Mouse (Mus musculus): ENCODE measurements around the gene Dennd1c. TPM values are rescaled to one million over a fixed set of nuclear protein-coding genes. Genes with fewer than 3 reads are reported as not detected.

Dennd1c gene
- polyA plus RNA-seq, 1 experiment from 2014 or later, result 7.4 TPM

DNA sequence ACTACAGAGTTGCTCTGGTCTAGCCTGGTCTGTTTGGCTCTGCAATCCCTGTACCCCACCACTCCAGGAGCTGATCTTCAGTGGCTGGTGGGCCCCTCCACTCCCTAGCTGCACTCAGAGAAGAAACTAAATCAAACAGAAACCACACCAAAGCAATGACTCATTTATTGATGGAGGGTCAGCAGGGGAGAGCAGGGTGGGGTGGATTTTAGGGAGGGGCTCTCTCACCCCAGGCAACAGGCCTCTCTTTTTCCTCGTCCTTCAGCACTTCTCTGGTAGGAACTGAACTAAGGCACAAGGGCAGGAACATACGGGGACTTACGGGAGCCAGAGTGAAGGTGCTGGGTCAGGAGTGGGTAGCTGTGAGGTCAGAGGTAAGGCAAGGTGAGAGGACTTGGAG lies 1.6 kb upstream of the Dennd1c start:
- no peak overlapping the region for H3K4me3 ChIP-seq (ENCODE audit: low read length)
- no peaks in the 10 kb centered on the region for H3K27me3 ChIP-seq (replicated peaks; ENCODE audit: control insufficient read depth, insufficient read depth, low read length)
- H3K36me3 ChIP-seq (ENCODE audit: control insufficient read depth, insufficient read depth, low read length), result no peaks in the 10 kb centered on the region; the same call in 1 of the 2 replicates
- H3K4me1 ChIP-seq (ENCODE audit: control insufficient read depth, insufficient read depth, low read length), result 0 out of 2 replicates have a peak, but pooled peaks cover 6% of the 10 kb centered on the region
- no peaks in the 10 kb centered on the region for H3K9me3 ChIP-seq (ENCODE audit: control insufficient read depth, low read length)
- WGBS, result 54% methylated on average over 3 of the region's 3 CpGs
- no peak overlapping the region for H3K4me2 ChIP-seq (ENCODE audit: low read depth, low read length)
- ATAC-seq, result peak; percentile 23; the same call in 1 of the 2 replicates
- no peak overlapping the region for H3K9ac ChIP-seq (ENCODE audit: low read depth, low read length)
- H3K27ac ChIP-seq (ENCODE audit: low read length), result no peak overlapping the region

DNA sequence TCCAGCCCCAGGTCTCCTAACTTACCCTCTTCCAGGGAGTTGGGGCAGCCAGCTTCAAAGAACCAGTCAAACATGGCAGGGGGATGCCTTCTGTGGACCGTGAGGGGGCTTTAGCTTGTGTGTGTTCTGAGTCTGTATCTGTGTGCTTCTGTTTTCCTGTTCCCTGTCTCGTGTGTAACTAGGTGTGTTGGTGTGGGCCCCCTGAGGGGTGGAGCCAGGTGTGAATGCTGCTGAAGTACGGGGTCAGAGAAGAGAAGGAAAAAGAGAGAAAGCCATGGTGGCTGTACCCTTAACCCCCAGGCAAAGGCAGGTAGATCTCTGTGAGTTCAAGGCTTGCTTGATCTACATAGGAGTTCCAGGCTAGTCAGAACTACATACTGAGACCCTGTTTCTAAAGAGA lies 1.4 kb downstream of the Dennd1c start:
- Histone ChIP-seq H3K27me3 (replicated peaks; ENCODE audit: control insufficient read depth, insufficient read depth, low read length) (no peaks in the 10 kb centered on the region), H3K36me3 (ENCODE audit: control insufficient read depth, insufficient read depth, low read length) (no peaks in the 10 kb centered on the region; the same call in 1 of the 2 replicates), H3K4me3 (ENCODE audit: low read length) (no peak overlapping the region), H3K4me2 (ENCODE audit: low read depth, low read length) (no peak overlapping the region), H3K9ac (ENCODE audit: low read depth, low read length) (no peak overlapping the region), H3K4me1 (ENCODE audit: control insufficient read depth, insufficient read depth, low read length) (0 out of 2 replicates have a peak, but pooled peaks cover 6% of the 10 kb centered on the region), H3K9me3 (ENCODE audit: control insufficient read depth, low read length) (no peaks in the 10 kb centered on the region), H3K27ac (ENCODE audit: low read length) (no peak overlapping the region)
- WGBS, result 42% methylated on average over 3 of the region's 3 CpGs
- ATAC-seq, result peak; percentile 37; the same call in 1 of the 2 replicates

DNA sequence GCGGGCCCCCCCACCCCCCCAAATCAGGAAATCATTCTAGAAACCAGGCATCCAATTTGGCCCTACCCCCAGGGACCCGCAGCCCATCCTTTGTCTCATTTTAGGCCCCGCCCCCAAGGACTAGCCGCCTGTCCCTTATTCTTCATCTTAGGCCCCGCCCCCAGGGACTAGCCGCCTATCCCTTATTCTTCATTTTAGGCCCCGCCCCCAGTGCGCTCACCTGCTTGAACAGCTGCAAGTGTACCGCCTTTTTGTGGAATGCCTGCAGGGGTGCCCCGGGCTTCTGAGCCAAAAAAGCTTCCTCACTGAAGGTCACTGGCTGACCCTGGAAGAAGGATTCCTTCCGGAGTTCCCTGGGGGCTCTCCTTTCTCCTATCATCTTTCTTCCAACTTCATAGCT lies 7.6 kb downstream of the Dennd1c start:
- no peaks in the 10 kb centered on the region for H3K36me3 ChIP-seq (ENCODE audit: control insufficient read depth, insufficient read depth, low read length)
- ATAC-seq, result peak; percentile 79
- peak overlapping the region; percentile 33 for H3K4me2 ChIP-seq (ENCODE audit: low read depth, low read length)
- H3K27ac ChIP-seq (ENCODE audit: low read length), result no peak overlapping the region
- WGBS, result 2% methylated on average over 10 of the region's 11 CpGs
- 0 out of 2 replicates have a peak overlapping the region, but pooled peaks have one; percentile 1 for H3K4me3 ChIP-seq (ENCODE audit: low read length)
- no peaks in the 10 kb centered on the region for H3K27me3 ChIP-seq (replicated peaks; ENCODE audit: control insufficient read depth, insufficient read depth, low read length)
- 0 out of 2 replicates have a peak, but pooled peaks cover 7% of the 10 kb centered on the region for H3K4me1 ChIP-seq (ENCODE audit: control insufficient read depth, insufficient read depth, low read length)
- no peak overlapping the region for H3K9ac ChIP-seq (ENCODE audit: low read depth, low read length)
- no peaks in the 10 kb centered on the region for H3K9me3 ChIP-seq (ENCODE audit: control insufficient read depth, low read length)

DNA sequence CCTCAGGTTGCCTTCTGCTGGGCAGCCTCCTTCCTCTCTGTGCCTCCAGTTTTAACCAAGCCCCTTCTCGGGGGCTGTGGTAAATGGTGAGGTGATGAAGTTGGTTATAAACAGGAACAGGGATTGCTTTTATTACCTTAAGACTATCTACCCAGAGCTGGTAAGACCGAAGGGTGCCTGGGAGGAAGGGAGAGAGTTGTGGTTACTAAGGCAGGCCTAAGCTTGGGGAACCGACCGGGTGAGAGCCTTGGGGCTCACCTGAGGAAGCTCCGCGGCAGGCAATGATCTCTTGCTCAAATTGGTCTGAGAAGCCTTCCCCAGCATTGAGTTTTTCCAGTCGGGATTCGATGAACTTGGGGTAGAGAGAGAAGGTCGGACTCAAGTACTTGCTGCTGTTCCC lies 8.0 kb downstream of the Dennd1c start:
- 0 out of 2 replicates have a peak overlapping the region, but pooled peaks have one; percentile 1 for H3K4me3 ChIP-seq (ENCODE audit: low read length)
- 14% methylated on average over 9 of the region's 9 CpGs for WGBS
- peak; percentile 40 for ATAC-seq
- H3K9me3 ChIP-seq (ENCODE audit: control insufficient read depth, low read length), result no peaks in the 10 kb centered on the region
- no peak overlapping the region for H3K27ac ChIP-seq (ENCODE audit: low read length)
- H3K36me3 ChIP-seq (ENCODE audit: control insufficient read depth, insufficient read depth, low read length), result no peaks in the 10 kb centered on the region
- no peaks in the 10 kb centered on the region for H3K27me3 ChIP-seq (replicated peaks; ENCODE audit: control insufficient read depth, insufficient read depth, low read length)
- no peak overlapping the region for H3K9ac ChIP-seq (ENCODE audit: low read depth, low read length)
- H3K4me2 ChIP-seq (ENCODE audit: low read depth, low read length), result peak overlapping the region; percentile 33
- H3K4me1 ChIP-seq (ENCODE audit: control insufficient read depth, insufficient read depth, low read length), result 0 out of 2 replicates have a peak, but pooled peaks cover 7% of the 10 kb centered on the region

DNA sequence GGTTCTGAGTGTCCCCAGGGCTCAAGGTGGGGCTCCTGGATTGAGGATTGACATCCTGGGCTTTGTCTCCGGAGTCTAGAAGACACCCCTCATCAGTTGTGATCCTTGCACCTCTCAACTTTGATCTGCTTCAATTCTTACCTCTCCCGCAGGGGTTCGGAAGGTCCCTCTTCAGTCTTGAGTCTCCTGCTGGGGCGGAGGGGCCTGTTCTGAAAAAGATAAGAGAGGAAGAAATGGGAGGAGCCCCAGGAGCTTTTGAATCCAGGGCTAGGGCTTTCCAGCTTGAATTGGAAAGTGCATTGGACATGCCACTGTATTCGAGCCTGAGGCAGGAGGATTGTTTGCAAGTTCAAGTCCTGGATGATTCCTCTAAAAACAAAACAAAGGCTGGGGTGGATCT lies 11.4 kb downstream of the Dennd1c start:
- no peak for ATAC-seq
- Histone ChIP-seq H3K36me3 (ENCODE audit: control insufficient read depth, insufficient read depth, low read length) (peaks cover 4% of the 10 kb centered on the region; the same call in 1 of the 2 replicates), H3K9me3 (ENCODE audit: control insufficient read depth, low read length) (no peaks in the 10 kb centered on the region), H3K9ac (ENCODE audit: low read depth, low read length) (no peak overlapping the region), H3K27me3 (replicated peaks; ENCODE audit: control insufficient read depth, insufficient read depth, low read length) (peaks cover 12% of the 10 kb centered on the region), H3K4me2 (ENCODE audit: low read depth, low read length) (no peak overlapping the region), H3K4me1 (ENCODE audit: control insufficient read depth, insufficient read depth, low read length) (0 out of 2 replicates have a peak, but pooled peaks cover 11% of the 10 kb centered on the region), H3K4me3 (ENCODE audit: low read length) (no peak overlapping the region), H3K27ac (ENCODE audit: low read length) (no peak overlapping the region)
- WGBS, result 62% methylated on average over 5 of the region's 5 CpGs

DNA sequence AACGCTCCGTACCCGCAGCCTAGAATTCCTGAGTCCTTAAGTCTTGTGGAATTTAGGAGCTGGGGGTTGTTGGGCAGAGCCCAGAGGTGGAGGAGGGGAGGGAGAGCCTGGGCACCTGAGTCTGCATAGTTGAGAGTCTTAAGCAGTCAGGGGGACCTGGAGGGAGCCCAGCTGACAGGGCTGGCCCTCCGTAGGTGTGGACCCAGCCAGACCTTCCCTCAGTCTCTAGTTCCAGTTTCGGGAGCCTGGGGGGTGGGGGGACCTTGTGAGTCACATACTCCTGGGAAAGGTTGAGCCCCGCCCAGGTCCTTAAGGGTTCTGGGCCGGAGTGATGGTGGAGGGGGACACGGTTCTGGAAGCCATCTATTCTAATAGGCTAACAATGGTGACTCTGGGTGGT lies 15.3 kb downstream of the Dennd1c start:
- Histone ChIP-seq H3K27me3 (replicated peaks; ENCODE audit: control insufficient read depth, insufficient read depth, low read length) (peaks cover 19% of the 10 kb centered on the region), H3K9ac (ENCODE audit: low read depth, low read length) (peak overlapping the region; percentile 71), H3K4me3 (ENCODE audit: low read length) (peak overlapping the region; percentile 60), H3K27ac (ENCODE audit: low read length) (peak overlapping the region; percentile 92; the same call in 1 of the 2 replicates), H3K9me3 (ENCODE audit: control insufficient read depth, low read length) (no peaks in the 10 kb centered on the region), H3K36me3 (ENCODE audit: control insufficient read depth, insufficient read depth, low read length) (peaks cover 4% of the 10 kb centered on the region; the same call in 1 of the 2 replicates), H3K4me2 (ENCODE audit: low read depth, low read length) (peak overlapping the region; percentile 94), H3K4me1 (ENCODE audit: control insufficient read depth, insufficient read depth, low read length) (peaks cover 23% of the 10 kb centered on the region)
- 8% methylated on average over 8 of the region's 8 CpGs for WGBS
- no peak for ATAC-seq

DNA sequence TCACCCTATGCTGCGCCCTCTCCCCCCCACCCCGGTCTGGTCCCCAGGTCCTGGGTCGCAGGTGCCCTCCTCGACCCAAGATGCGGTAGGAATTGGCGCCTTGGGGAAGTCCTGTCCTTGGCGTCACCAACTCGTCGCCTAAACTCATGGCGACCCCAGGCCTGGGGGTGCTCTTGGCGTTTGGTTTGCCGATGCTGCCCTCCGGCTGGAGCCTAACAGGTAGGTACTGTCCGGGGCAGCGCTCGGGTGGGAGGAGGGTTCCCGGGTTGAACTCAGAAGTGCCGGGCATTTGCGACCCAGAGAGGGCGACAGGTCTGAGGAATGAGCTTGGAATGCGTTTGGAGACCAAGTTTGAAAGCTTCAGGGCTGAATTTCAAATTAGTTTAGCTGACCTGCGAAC lies 15.8 kb downstream of the Dennd1c start:
- Histone ChIP-seq H3K9ac (ENCODE audit: low read depth, low read length) (peak overlapping the region; percentile 71), H3K4me1 (ENCODE audit: control insufficient read depth, insufficient read depth, low read length) (peaks cover 23% of the 10 kb centered on the region), H3K27me3 (replicated peaks; ENCODE audit: control insufficient read depth, insufficient read depth, low read length) (peaks cover 19% of the 10 kb centered on the region), H3K27ac (ENCODE audit: low read length) (peak overlapping the region; percentile 92), H3K36me3 (ENCODE audit: control insufficient read depth, insufficient read depth, low read length) (peaks cover 4% of the 10 kb centered on the region; the same call in 1 of the 2 replicates), H3K9me3 (ENCODE audit: control insufficient read depth, low read length) (no peaks in the 10 kb centered on the region), H3K4me2 (ENCODE audit: low read depth, low read length) (peak overlapping the region; percentile 94; the same call in 1 of the 2 replicates), H3K4me3 (ENCODE audit: low read length) (peak overlapping the region; percentile 60)
- WGBS, result 2% methylated on average over 22 of the region's 22 CpGs
- no peak for ATAC-seq

DNA sequence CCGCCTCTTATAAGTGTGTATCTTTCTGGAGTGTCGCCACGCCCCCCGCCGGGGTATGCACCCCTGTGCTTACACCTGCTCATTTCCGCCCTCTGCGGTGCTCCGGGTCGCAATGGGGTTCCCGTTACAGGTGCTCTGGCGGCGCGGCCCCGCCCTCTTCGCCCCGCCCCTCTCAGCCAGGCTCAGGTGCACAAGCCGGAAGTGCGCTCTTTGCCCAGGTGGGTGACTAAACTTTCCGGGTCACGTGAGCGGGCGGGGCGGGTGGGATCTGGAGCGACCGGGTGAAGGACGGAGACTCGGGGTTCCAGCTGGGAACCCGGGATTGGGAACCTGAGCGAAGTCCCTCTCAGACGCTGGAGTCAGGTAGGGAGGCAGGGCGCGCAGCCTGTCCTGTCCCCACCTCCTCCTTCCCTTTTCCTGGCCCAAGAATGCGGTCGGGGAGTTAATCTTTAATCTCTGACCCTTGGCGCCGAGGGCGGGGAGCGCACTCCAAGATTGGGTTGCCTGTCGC lies 16.2 kb downstream of the Dennd1c start:
- H3K4me1 ChIP-seq (ENCODE audit: control insufficient read depth, insufficient read depth, low read length), result peaks cover 23% of the 10 kb centered on the region
- H3K4me3 ChIP-seq (ENCODE audit: low read length), result peak overlapping the region; percentile 60
- H3K27me3 ChIP-seq (replicated peaks; ENCODE audit: control insufficient read depth, insufficient read depth, low read length), result peaks cover 19% of the 10 kb centered on the region
- 2% methylated on average over 36 of the region's 39 CpGs for WGBS
- no peaks in the 10 kb centered on the region for H3K9me3 ChIP-seq (ENCODE audit: control insufficient read depth, low read length)
- peak overlapping the region; percentile 94 for H3K4me2 ChIP-seq (ENCODE audit: low read depth, low read length)
- H3K9ac ChIP-seq (ENCODE audit: low read depth, low read length), result peak overlapping the region; percentile 71
- peak; percentile 82 for ATAC-seq
- peak overlapping the region; percentile 92 for H3K27ac ChIP-seq (ENCODE audit: low read length)
- H3K36me3 ChIP-seq (ENCODE audit: control insufficient read depth, insufficient read depth, low read length), result peaks cover 4% of the 10 kb centered on the region; the same call in 1 of the 2 replicates

DNA sequence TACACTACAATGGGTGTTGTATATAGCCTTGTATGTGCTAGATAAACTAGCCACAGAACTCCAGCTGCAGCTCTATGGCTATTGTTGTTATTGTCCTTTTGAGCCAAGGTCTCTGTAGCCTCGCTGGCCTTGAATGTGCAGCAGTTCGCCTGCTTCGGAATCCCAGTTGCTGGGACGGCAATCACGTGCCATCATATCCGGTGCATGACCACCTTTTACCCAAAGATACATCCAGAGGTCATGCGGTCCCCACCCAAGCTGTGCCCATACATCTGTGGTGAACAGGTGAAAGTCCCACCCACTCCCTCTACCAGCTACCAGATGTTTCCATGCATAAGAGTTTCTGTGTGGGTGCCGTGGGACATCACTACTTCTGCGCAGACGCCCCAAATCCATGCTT lies 17.2 kb downstream of the Dennd1c start:
- 38% methylated on average over 10 of the region's 10 CpGs for WGBS
- Histone ChIP-seq H3K4me2 (ENCODE audit: low read depth, low read length) (peak overlapping the region; percentile 94), H3K9me3 (ENCODE audit: control insufficient read depth, low read length) (no peaks in the 10 kb centered on the region), H3K27ac (ENCODE audit: low read length) (peak overlapping the region; percentile 92), H3K36me3 (ENCODE audit: control insufficient read depth, insufficient read depth, low read length) (peaks cover 4% of the 10 kb centered on the region; the same call in 1 of the 2 replicates), H3K4me1 (ENCODE audit: control insufficient read depth, insufficient read depth, low read length) (peaks cover 23% of the 10 kb centered on the region), H3K9ac (ENCODE audit: low read depth, low read length) (0 out of 2 replicates have a peak overlapping the region, but pooled peaks have one; percentile 59), H3K27me3 (replicated peaks; ENCODE audit: control insufficient read depth, insufficient read depth, low read length) (peaks cover 19% of the 10 kb centered on the region), H3K4me3 (ENCODE audit: low read length) (peak overlapping the region; percentile 81)
- ATAC-seq, result no peak
